Mouse (Mus musculus): Measurements from ENCODE around the gene Gm17581. TPM values are rescaled to one million over a fixed set of nuclear protein-coding genes. Genes with fewer than 3 reads are reported as not detected.
A peak's percentile ranks its signal among the peaks of the same experiment; 100 is the strongest.

Gm17581 gene
- polyA plus RNA-seq, 1 experiment from 2014 or later: not detected

DNA sequence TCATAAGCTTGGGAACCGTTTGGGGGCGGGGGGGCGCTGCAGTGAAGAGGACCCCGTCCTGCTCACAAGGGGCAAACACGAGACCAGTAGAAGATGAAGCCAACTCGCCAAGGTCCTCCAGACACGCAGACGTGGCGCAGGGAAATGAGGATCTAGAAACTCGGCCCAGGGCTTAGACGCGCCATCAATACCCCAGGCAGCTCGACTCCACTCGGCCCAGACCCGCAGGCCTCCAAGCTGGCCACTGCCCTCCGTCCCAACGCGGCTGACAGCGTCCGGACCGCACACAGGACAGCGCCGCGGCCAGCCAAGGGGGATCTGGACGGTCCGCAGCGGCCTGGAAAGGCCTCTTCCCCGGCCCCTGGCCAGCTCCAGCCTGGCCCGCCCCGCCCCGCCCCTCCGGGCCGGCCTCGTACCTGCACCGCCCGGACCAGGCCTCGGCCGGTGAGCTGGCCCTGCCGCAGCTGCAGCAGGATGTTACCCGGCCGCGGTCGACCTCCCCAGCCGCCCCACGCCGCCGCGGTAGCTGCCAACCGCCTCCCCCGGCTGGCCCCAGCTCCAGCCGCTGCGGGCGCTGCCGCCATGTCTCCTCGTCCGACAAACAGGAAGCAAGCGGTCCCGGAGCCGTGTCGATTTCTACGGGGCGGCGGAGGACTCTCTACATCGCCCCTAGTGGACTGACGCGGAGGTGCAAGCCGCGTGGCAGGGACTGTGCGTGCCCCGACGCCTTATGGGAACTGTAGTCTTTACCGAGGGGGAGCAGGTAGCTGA, 43.8 kb downstream of the Gm17581 start, which contains the start of gene Trpc4ap:
Gene Trpc4ap (minus strand): TSS at position 662 of the 771 bp plus-strand sequence.
- DNase-seq (ENCODE audit: low spot score): peak; percentile 95
- 0% methylated on average over 27 of the region's 72 CpGs for WGBS

DNA sequence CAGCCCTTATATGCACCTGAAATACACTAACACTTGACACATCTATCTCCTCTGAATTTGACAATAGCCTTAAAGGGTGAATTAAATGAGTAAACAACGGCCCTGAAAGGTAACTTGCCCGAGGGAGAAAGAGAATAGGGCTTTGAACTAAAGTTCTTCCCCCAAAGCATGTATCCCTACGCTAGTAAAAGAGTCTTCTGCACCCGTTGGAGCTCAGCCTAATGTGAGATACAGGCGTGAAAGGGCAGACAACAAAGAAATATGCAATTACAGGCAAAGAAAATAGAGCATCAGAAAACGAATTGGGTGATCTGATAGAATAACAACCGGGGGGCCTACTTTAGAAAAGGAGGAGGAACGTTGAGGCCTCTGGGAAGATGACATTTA, 44.3 kb downstream of the Gm17581 start:
- no peaks in the 10 kb centered on the region for H3K9me3 ChIP-seq (ENCODE audit: control insufficient read depth, low read length)
- peak overlapping the region; percentile 71 for H3K4me2 ChIP-seq (ENCODE audit: low read depth, low read length)
- peak overlapping the region; percentile 98 for H3K4me3 ChIP-seq (ENCODE audit: low read depth, low read length)
- ATAC-seq (ENCODE audit: low read depth): no peak
- peak overlapping the region; percentile 88 for H3K27ac ChIP-seq (replicated peaks; ENCODE audit: low read depth, low read length)
- peak overlapping the region; percentile 97 for H3K9ac ChIP-seq (ENCODE audit: low read depth, low read length)
- H3K4me1 ChIP-seq (ENCODE audit: control insufficient read depth, insufficient read depth, low read length): peaks cover 13% of the 10 kb centered on the region; the same call in 1 of the 2 replicates
- peaks cover 13% of the 10 kb centered on the region; the same call in 1 of the 2 replicates for H3K36me3 ChIP-seq (ENCODE audit: control insufficient read depth, insufficient read depth, low read length)
- no peak for DNase-seq (ENCODE audit: low spot score)
- no peaks in the 10 kb centered on the region for H3K27me3 ChIP-seq (replicated peaks; ENCODE audit: control insufficient read depth, insufficient read depth, low read length)
- WGBS: 5% methylated on average over 8 of the region's 8 CpGs

More for the DNA sequence above, 43.8 kb downstream of the Gm17581 start, which contains the start of gene Trpc4ap:
- Histone ChIP-seq H3K4me1 (ENCODE audit: control insufficient read depth, insufficient read depth, low read length) (peaks cover 13% of the 10 kb centered on the region; the same call in 1 of the 2 replicates), H3K4me3 (ENCODE audit: low read depth, low read length) (peak within 1 kb of the TSS; percentile 98), H3K4me2 (ENCODE audit: low read depth, low read length) (peak within 1 kb of the TSS; percentile 71), H3K27me3 (replicated peaks; ENCODE audit: control insufficient read depth, insufficient read depth, low read length) (no peaks in the 10 kb centered on the region), H3K36me3 (ENCODE audit: control insufficient read depth, insufficient read depth, low read length) (peaks cover 9% of the 10 kb centered on the region; the same call in 1 of the 2 replicates), H3K27ac (replicated peaks; ENCODE audit: low read depth, low read length) (peak within 1 kb of the TSS; percentile 88), H3K9ac (ENCODE audit: low read depth, low read length) (peak within 1 kb of the TSS; percentile 97), H3K9me3 (ENCODE audit: control insufficient read depth, low read length) (no peaks in the 10 kb centered on the region)
- peak; percentile 98 for ATAC-seq (ENCODE audit: low read depth)

DNA sequence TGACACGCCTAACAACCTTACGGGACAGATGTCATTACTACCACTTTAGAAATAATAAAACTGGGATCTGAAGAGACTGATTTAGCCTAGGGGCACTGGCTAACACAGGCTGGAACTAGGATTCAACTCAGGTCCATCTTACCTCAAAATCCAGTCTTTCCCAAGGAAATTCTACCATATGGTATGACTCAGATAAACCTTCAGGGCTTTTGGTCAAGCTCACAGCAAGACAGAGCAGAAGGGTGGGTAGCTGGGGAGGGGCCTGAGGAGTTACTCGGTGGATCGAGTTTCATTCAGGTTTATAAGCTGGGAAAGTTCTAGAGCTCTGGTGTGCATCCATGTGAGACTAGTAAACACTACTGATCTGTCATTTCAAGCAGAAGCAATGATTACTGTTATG, 46.5 kb downstream of the Gm17581 start:
- H3K36me3 ChIP-seq (ENCODE audit: control insufficient read depth, insufficient read depth, low read length): peaks cover 22% of the 10 kb centered on the region
- ATAC-seq (ENCODE audit: low read depth) (no peak), DNase-seq (ENCODE audit: low spot score) (no peak)
- H3K9me3 ChIP-seq (ENCODE audit: control insufficient read depth, low read length): no peaks in the 10 kb centered on the region
- H3K4me2 ChIP-seq (ENCODE audit: low read depth, low read length): no peak overlapping the region
- H3K9ac ChIP-seq (ENCODE audit: low read depth, low read length): no peak overlapping the region
- H3K27ac ChIP-seq (replicated peaks; ENCODE audit: low read depth, low read length): no peak overlapping the region
- 83% methylated on average over 4 of the region's 4 CpGs for WGBS
- no peaks in the 10 kb centered on the region for H3K27me3 ChIP-seq (replicated peaks; ENCODE audit: control insufficient read depth, insufficient read depth, low read length)
- H3K4me1 ChIP-seq (ENCODE audit: control insufficient read depth, insufficient read depth, low read length): peaks cover 13% of the 10 kb centered on the region; the same call in 1 of the 2 replicates
- H3K4me3 ChIP-seq (ENCODE audit: low read depth, low read length): no peak overlapping the region

DNA sequence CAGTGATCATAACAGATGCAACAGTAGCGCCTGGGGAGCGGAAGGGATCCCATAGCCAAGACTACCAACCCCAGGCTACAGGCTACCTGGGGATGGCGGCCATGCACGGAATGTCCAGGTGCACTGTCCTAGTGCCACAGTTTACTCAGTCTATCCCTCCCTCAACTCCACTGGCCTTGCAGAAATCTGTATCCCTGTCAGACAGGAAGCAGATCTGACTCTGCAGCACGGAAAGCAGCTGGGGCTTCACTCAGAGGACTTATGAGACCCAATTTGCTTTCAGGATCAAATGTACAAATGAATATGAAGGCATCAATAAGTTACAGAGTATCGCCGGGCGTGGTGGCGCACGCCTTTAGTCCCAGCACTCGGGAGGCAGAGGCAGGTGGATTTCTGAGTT, 47.9 kb downstream of the Gm17581 start:
- DNase-seq (ENCODE audit: low spot score) (no peak), ATAC-seq (ENCODE audit: low read depth) (no peak)
- peaks cover 13% of the 10 kb centered on the region; the same call in 1 of the 2 replicates for H3K4me1 ChIP-seq (ENCODE audit: control insufficient read depth, insufficient read depth, low read length)
- H3K4me2 ChIP-seq (ENCODE audit: low read depth, low read length): no peak overlapping the region
- WGBS: 92% methylated on average over 11 of the region's 11 CpGs
- no peaks in the 10 kb centered on the region for H3K9me3 ChIP-seq (ENCODE audit: control insufficient read depth, low read length)
- H3K27ac ChIP-seq (replicated peaks; ENCODE audit: low read depth, low read length): no peak overlapping the region
- no peak overlapping the region for H3K4me3 ChIP-seq (ENCODE audit: low read depth, low read length)
- no peak overlapping the region for H3K9ac ChIP-seq (ENCODE audit: low read depth, low read length)
- H3K27me3 ChIP-seq (replicated peaks; ENCODE audit: control insufficient read depth, insufficient read depth, low read length): no peaks in the 10 kb centered on the region
- H3K36me3 ChIP-seq (ENCODE audit: control insufficient read depth, insufficient read depth, low read length): peaks cover 22% of the 10 kb centered on the region

DNA sequence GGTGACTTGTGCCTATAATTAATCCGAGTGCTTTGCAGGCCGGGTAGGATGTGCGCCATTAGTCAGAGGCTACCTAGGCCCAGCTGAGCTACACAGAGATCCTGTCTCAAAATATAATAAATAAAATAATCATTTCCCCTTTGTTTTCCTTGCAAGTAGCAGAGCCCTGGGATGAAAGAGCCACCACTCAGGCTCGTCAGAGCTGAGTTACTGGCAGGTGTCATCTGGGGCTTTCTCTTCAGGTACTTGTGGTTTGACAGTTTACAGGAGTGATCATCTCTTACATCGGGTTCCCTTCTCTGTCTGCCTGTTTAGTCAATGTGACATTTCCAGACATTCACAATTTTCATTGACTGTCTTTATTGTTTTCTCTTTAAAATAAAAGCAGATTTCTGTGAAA, 49.1 kb downstream of the Gm17581 start:
- Histone ChIP-seq H3K9me3 (ENCODE audit: control insufficient read depth, low read length) (no peaks in the 10 kb centered on the region), H3K36me3 (ENCODE audit: control insufficient read depth, insufficient read depth, low read length) (peaks cover 22% of the 10 kb centered on the region), H3K4me2 (ENCODE audit: low read depth, low read length) (no peak overlapping the region), H3K27me3 (replicated peaks; ENCODE audit: control insufficient read depth, insufficient read depth, low read length) (no peaks in the 10 kb centered on the region), H3K4me3 (ENCODE audit: low read depth, low read length) (no peak overlapping the region), H3K9ac (ENCODE audit: low read depth, low read length) (no peak overlapping the region), H3K4me1 (ENCODE audit: control insufficient read depth, insufficient read depth, low read length) (peaks cover 13% of the 10 kb centered on the region; the same call in 1 of the 2 replicates), H3K27ac (replicated peaks; ENCODE audit: low read depth, low read length) (no peak overlapping the region)
- no peak for ATAC-seq (ENCODE audit: low read depth)
- DNase-seq (ENCODE audit: low spot score): no peak
- WGBS: 81% methylated on average over 5 of the region's 5 CpGs

Other genes starting within 250 kb of the Gm17581 start
- 15.3 and 15.8 TPM in 2 replicates for gene Acss2, start 217.9 kb downstream of the Gm17581 start, polyA plus RNA-seq (2014; fragmentation: Nextera tagmentation; extraction: Ambion mirVana)
- 6.1 and 8.7 TPM in 2 replicates for gene Ggt7, start 217.6 kb downstream of the Gm17581 start, polyA plus RNA-seq (2014; fragmentation: Nextera tagmentation; extraction: Ambion mirVana)
- 27.1 and 27.6 TPM in 2 replicates for gene Gss, start 143.1 kb downstream of the Gm17581 start, polyA plus RNA-seq (2014; fragmentation: Nextera tagmentation; extraction: Ambion mirVana)
- gene Myh7b, start 124.7 kb downstream of the Gm17581 start, polyA plus RNA-seq (2014; fragmentation: Nextera tagmentation; extraction: Ambion mirVana): 4.6 and 5.3 TPM in 2 replicates
- 131 and 147 TPM in 2 replicates for gene Trpc4ap, start 43.5 kb downstream of the Gm17581 start, polyA plus RNA-seq (2014; fragmentation: Nextera tagmentation; extraction: Ambion mirVana)
- 34.0 and 35.2 TPM in 2 replicates for gene Edem2, start 6.4 kb downstream of the Gm17581 start, polyA plus RNA-seq (2014; fragmentation: Nextera tagmentation; extraction: Ambion mirVana)
- gene Procr, start 15.3 kb upstream of the Gm17581 start, polyA plus RNA-seq (2014; fragmentation: Nextera tagmentation; extraction: Ambion mirVana): 8.1 and 9.1 TPM in 2 replicates
- 0.51 TPM in 2 replicates for gene Mmp24, start 39.5 kb upstream of the Gm17581 start, polyA plus RNA-seq (2014; fragmentation: Nextera tagmentation; extraction: Ambion mirVana)
- 10.8 and 12.2 TPM in 2 replicates for gene BC029722, start 83.6 kb upstream of the Gm17581 start, polyA plus RNA-seq (2014; fragmentation: Nextera tagmentation; extraction: Ambion mirVana)
- gene Eif6, start 91.1 kb upstream of the Gm17581 start, polyA plus RNA-seq (2014; fragmentation: Nextera tagmentation; extraction: Ambion mirVana): 151 and 162 TPM in 2 replicates
- 0.74 and 1.1 TPM in 2 replicates for gene Fam83c, start 99.0 kb upstream of the Gm17581 start, polyA plus RNA-seq (2014; fragmentation: Nextera tagmentation; extraction: Ambion mirVana)
- gene Uqcc1, start 194.4 kb upstream of the Gm17581 start, polyA plus RNA-seq (2014; fragmentation: Nextera tagmentation; extraction: Ambion mirVana): 58.3 and 65.9 TPM in 2 replicates
- not detected in 2 replicates for gene Gm15557, start 204.9 kb upstream of the Gm17581 start, polyA plus RNA-seq (2014; fragmentation: Nextera tagmentation; extraction: Ambion mirVana)
- 3.3 and 3.8 TPM in 2 replicates for gene Gdf5, start 209.5 kb upstream of the Gm17581 start, polyA plus RNA-seq (2014; fragmentation: Nextera tagmentation; extraction: Ambion mirVana)
- 17.6 TPM in 2 replicates for gene Cep250, start 220.6 kb upstream of the Gm17581 start, polyA plus RNA-seq (2014; fragmentation: Nextera tagmentation; extraction: Ambion mirVana)

Measured in embryonic facial prominence, embryonic 14.5 days (tissue).